Mouse (Mus musculus) left cerebral cortex, adult 18-20 months (tissue): ENCODE measurements around the gene Col19a1. TPM values are rescaled to one million over a fixed set of nuclear protein-coding genes. Genes with fewer than 3 reads are reported as not detected.
"Not testable (repeated sequence)": the region's sequence is repeated elsewhere in the genome, so short reads cannot be mapped to it uniquely, and the experiment has no call there.

ENCODE experiments used
- DNase-seq, 2 experiments: peaks; one replicate each; pipeline ENCODE4 v3.0.0; 2021 to 2022; ENCODE audit warnings: low spot score in 2 of 2, mixed read lengths in 1 of 2
- long read RNA-seq, 2 experiments: library from polyadenylated mRNA; stranded (forward); transcript quantifications; one replicate each; pipeline ENCODE4 v2.0.0; 2021
- total RNA-seq, 2 experiments: library from RNA; stranded (reverse); gene quantifications; 2 replicates each; pipeline ENCODE4 v1.2.3; 2021

Gene Col19a1
- total RNA-seq: 10 to 100 TPM; 25.5 to 28.9 TPM
- long read RNA-seq, experiment 1, full-length matches to known transcripts: 2 of 11 reads
- long read RNA-seq, experiment 1, partial matches to known transcripts: 1 of 11 reads
- long read RNA-seq, experiment 1, other reads (novel, unspliced or antisense): 8 of 11 reads
- long read RNA-seq, experiment 2, partial matches to known transcripts: 1 of 5 reads
- long read RNA-seq, experiment 2, other reads (novel, unspliced or antisense): 4 of 5 reads

DNA sequence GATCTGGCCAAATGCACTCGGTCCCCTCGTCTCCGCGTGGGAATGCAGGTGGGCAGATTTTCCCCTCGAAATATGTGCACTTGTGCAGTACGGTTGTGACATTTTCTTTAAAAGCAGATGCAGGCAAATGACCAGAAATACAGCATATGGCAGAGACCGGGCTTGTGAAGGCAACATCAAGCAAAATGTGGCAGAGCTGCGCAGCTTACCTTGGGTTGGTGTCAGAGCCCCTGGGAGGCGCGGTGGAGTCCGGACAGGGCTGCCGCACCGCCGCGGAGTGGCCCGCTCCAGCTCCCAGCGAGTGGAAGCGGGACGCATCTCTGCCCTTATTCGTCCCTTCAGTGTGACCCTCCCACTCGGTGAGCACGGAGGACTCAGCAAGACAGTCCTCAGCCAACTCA, at the start of gene Col19a1:
TSS of gene Col19a1 (minus strand) at position 332 of the 401 bp plus-strand sequence.
- peak; percentile 27 to 64 for DNase-seq

- DNase-seq: peak; percentile 39 to 54
These were observed 46.4 kb upstream of the Col19a1 start for GRCm38 (mm10) chr1:24633553-24634132.

DNA sequence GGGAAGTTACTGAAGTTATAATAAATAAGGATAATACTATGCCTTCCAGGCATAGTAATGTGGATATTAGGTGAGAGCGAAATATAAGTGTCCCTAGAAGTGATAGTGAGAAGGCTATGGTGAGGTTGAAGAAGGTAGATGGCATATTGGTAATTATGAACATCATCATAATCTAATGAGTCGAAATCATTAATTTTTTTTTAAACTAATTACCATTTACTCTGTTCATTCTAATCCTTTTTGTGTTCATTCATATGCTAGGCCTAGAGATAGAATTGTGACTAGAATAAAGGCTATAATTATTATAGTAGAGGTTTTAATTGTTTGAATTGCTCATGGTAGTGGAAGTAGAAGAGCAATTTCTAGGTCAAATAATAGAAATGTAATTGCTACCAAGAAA, 25.3 kb upstream of the Col19a1 start:
- not testable (repeated sequence) for DNase-seq

- no peak for DNase-seq
These were observed 7.8 kb upstream of the Col19a1 start for GRCm38 (mm10) chr1:24595096-24595495.

DNA sequence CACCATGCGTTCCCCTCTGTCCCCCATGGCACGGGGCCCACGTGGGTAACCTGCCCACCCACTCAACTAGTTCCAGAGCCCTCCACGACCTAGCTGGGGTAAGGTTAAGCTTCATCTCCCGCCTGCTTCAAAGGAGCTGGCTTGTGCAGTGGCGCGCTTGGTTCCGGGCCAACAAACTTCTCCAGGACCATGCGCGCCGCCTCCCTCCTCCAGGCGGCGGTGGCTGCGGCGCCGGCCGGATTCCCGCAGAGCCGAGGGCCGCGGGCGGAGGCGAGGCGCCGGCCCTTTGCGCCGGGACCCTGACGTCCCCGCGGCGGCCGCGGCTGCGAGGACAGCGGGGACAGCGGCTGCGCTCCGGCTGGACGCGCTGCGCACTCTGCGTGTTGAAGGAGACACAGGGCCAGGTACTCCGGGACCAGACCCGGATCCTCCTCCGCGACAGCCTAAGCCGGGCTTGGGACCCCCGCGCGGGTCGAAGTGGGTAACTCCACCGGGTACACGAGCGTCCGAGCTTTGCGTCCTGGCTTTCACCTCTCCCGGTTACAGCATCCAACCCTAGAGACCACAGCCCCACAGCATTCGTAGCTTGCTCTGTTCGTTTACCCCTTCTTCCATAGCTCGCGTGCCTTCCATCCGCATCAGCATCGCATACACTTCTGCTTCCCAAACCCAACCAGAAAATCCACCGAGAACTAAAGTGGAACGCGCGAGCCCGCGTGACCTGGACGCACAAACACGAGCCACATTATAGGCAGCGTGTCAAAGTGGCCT, 717 bp downstream of the Col19a1 start:
- DNase-seq: peak; percentile 57 to 72

- DNase-seq: no peak
These were observed 14.7 kb downstream of the Col19a1 start for GRCm38 (mm10) chr1:24572602-24573001.

DNA sequence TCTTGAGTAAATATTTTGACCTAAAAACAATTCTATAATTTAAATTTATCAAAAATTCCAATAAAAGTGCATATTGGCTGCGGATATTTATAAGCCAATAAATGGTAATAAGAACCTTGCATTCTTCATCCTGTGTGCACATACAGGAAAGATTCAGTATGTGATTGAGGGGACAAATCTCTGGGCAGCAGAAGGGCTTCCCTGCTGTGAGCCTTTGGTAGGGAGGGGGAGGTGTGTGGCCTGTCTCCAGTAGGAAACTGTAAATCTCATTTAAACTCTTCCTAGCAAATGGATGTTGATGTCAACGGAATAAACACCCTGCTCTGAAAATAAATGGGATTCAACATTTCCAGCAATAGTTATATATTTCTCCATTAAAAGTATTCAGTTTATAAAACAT, 23.2 kb downstream of the Col19a1 start:
- no peak for DNase-seq

DNA sequence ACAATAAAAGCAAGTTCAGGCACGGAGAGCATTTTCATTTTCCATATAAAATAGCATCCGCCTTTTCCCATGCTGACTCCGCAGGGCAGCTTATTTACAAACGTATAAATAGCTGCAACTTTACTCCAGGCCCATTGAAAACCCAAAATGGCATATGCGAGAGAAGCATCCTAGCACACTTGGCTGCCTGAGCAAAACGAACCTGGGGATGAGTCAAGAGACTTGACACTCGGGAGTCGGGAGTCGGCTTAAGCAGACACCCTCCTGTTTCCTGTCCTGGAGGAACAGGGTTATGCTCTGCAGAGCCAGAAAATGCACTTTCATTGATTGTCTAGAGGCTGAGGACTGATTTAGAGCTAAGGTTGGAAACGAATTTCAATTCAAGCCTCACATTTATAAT, 29.3 kb downstream of the Col19a1 start:
- DNase-seq: no peak

DNA sequence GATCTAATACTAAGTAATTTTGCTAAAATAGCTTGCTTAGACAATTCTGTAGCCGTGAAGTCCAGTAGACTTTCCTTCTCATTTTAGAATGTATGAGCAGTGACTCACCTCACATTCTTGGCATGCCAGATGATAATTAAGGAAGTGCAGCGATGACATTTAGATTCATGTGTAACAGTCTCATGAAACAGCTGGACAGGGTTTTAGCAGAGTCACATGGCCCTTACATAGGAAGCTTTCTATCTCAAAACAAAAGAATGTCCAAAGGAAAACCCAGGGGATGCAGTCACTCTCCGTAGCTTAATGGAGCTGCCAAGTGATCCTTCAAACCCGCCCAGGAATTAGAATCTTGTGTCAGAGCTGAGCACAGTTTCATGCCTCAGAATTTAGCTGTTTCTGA, 33.8 kb downstream of the Col19a1 start:
- DNase-seq: peak in 1 of 2 experiments; percentile 9

DNA sequence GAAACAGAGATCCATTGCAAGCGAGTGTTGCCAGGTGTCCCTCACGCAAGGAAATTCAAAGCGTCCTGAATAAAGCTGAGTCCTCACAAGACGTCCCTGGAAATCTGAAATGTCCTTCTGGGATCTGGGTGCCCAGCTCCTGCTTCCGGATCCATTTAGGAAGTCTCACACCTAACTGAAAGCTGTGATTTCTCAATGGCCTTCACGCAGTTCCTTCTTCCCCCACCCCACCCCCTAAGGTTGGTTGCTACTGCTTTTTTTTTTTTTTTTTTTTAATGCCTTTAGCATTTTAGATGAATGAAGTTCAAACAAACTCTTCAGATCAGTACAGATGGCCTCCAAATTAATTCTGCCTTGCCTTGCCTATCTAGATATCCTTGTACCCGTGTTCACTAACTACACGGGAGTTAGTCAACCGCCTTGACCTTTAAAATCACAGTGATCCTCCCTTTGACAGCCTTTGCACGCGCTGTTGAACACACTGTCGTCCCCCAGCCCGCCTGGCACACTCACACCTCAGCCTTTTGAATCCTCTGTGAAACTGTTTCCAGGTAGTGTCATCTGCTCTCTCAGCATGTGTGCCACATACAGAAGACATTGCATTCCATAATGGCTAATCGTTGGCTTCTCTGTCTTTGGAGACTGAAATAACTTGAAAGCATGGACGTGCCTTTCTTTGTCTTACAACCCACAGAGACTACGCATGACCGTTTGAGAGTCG, 36.6 kb downstream of the Col19a1 start:
- DNase-seq: no peak

DNA sequence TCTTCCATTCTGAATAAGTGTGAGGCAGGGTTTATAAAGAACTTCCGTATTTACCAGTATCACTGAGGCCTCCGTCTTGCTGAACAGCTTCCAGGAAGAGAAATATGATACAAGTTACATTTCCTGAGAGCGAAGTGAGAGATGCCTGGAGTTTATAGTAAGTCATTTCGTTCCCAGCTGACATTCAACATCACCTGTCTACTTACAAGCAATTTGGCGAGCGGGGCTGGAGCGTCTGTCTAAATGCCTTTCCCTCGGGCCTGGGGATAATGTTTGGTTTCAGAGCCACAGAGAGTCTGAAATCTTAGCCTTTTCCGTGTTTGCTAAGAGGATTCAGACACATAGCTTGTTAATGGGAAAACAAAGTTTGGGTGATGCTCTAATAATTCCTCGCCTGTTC, 37.2 kb downstream of the Col19a1 start:
- DNase-seq: no peak

DNA sequence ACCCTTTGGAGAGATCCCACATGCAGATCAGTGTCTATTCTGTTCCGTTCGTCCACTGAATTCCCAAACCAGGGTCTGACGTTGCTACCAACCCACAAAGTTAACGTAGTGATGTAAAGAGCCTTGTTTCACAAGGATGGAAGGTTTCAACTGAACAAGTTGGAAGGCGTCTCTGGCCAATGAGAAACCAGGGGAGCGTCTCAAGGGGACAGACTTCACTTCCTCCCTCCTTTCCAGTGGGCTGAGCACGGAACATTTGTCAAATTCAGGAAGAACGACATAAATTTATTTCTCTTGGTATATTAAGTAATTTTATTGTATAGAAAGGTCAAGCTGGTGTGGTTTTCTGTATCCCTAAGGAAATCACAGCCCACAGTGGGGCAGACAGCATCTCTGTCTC, 38.2 kb downstream of the Col19a1 start:
- DNase-seq: no peak

GRCm38 (mm10) chr1:24547574-24547973, 39.7 kb downstream of the Col19a1 start:
- DNase-seq: no peak

GRCm38 (mm10) chr1:24539852-24540251, 47.4 kb downstream of the Col19a1 start:
- DNase-seq: no peak

DNA sequence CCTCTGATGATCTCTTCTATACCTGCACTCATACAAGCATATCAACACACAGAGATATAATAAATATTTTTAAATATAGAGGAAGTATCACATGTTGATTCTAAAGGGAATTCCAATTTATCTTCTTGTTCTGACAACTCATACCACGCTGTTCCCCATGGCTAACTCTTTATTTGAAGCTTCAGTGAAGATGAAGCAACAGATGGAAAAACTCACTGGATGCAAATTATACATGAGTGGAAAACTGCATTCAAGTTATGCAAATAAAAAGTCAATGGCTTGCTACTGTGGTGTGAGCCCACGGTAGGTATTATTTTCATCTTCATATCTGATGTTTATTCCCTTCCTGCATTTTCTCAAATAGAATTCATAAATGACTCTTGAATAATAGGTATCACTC, 60.1 kb downstream of the Col19a1 start:
- DNase-seq: no peak

- DNase-seq: no peak
These were observed 69.8 kb downstream of the Col19a1 start for GRCm38 (mm10) chr1:24517462-24517861.

DNA sequence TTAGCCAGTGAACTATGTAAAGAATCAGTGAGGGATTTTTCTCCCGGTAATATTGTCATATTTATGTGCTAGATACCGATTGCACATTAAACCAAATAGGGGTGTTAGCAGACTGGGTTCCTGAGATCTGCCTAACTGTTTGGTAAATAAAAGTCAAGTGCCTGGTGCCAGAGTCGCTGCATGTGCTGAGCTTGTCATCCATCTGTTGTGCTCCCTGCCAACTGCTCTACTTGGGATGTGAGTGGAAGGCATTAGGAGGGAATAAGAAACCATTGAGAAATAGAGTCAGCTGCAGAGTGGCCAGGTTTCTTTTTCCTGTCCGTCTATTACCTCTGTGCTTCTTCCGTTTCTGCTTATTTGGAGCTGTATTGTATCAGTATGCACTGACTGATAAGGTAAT, 71.9 kb downstream of the Col19a1 start:
- DNase-seq: no peak

DNA sequence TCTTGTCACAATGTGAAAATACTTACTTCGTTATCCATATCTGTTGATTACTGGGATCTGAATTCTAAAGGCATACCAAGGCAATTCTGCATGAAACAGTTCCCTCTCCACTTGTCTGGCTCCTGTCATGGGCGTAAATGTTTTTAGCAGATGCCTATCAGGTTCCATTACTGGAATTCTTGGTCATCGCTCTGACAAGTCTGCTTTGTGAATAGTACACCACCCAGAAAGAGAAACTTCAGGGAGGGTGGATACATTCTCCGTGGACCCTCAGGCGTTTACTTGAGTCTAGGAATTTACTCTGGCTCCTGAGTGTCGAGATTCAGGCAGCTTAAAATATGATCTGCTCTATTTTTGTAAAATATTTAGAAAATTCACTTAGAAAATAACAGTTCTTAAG, 75.7 kb downstream of the Col19a1 start:
- no peak for DNase-seq

DNA sequence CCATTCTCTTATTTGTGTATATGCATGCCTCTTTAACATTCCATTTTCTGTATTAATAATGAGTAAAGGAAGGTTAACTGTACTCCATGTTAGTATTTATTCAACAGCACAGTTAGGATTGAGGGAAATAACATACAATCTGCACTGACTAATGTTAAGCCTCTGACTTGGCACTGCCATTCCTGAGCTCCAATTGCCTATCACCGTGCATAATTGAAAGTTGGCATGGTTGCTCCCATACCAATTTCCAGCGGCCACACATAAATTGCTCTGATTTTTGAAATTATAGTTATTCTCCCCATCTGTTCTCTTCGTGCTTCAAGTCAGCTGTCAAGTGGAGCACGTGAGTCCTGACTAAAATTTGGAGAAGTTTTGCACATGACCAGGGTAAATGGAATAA, 91.9 kb downstream of the Col19a1 start:
- no peak for DNase-seq

- DNase-seq: no peak
These were observed 103.1 kb downstream of the Col19a1 start for GRCm38 (mm10) chr1:24484161-24484560.

GRCm38 (mm10) chr1:24471096-24471710, 116.1 kb downstream of the Col19a1 start:
- DNase-seq: no peak
